Mouse (Mus musculus) right cerebral cortex, postnatal 10 days (tissue): ENCODE measurements around the gene 4932438H23Rik.

Source experiments
- DNase-seq, 2 experiments: peaks; one replicate each; pipeline ENCODE4 v3.0.0; 2021; ENCODE audit warnings: low spot score in 2 of 2

4932438H23Rik gene

GRCm38 (mm10) chr16:91057261-91057660 is 37.7 kb downstream of the 4932438H23Rik start:
- DNase-seq, result no peak

- peak; percentile 47 to 49 for DNase-seq
Measured at GRCm38 (mm10) chr16:91056043-91056821, 38.7 kb downstream of the 4932438H23Rik start.

- DNase-seq, result no peak
Measured at GRCm38 (mm10) chr16:91055150-91055549, 39.8 kb downstream of the 4932438H23Rik start.

- no peak for DNase-seq
Measured at GRCm38 (mm10) chr16:91053599-91053998, 41.3 kb downstream of the 4932438H23Rik start.

- DNase-seq, result peak; percentile 56 to 59
Measured at GRCm38 (mm10) chr16:91045511-91045910, 49.4 kb downstream of the 4932438H23Rik start.

- DNase-seq, result peak; percentile 98 to 99
Measured at GRCm38 (mm10) chr16:91044270-91045182, 50.4 kb downstream of the 4932438H23Rik start, which contains the start of gene Paxbp1. Gene Paxbp1 (minus strand): TSS chr16:91044543.

- peak; percentile 69 to 73 for DNase-seq
Measured at GRCm38 (mm10) chr16:91043461-91044248, 51.3 kb downstream of the 4932438H23Rik start.

GRCm38 (mm10) chr16:91042640-91043039 is 52.3 kb downstream of the 4932438H23Rik start:
- DNase-seq, result no peak

- DNase-seq, result no peak
Measured at GRCm38 (mm10) chr16:91035866-91036265, 59.1 kb downstream of the 4932438H23Rik start.

- DNase-seq, result no peak
Measured at GRCm38 (mm10) chr16:91030751-91031150, 64.2 kb downstream of the 4932438H23Rik start.

GRCm38 (mm10) chr16:91029901-91030300 is 65.0 kb downstream of the 4932438H23Rik start:
- DNase-seq, result no peak

- DNase-seq, result no peak
Measured at GRCm38 (mm10) chr16:91029161-91029743, 65.7 kb downstream of the 4932438H23Rik start.

GRCm38 (mm10) chr16:91026290-91026689 is 68.6 kb downstream of the 4932438H23Rik start:
- DNase-seq, result no peak

GRCm38 (mm10) chr16:91023384-91023783 is 71.5 kb downstream of the 4932438H23Rik start:
- DNase-seq, result no peak

GRCm38 (mm10) chr16:91020842-91021483 is 74.0 kb downstream of the 4932438H23Rik start:
- DNase-seq, result no peak

- DNase-seq, result no peak
Measured at GRCm38 (mm10) chr16:91019476-91019875, 75.4 kb downstream of the 4932438H23Rik start.

GRCm38 (mm10) chr16:91015761-91016160 is 79.2 kb downstream of the 4932438H23Rik start:
- no peak for DNase-seq

- no peak for DNase-seq
Measured at GRCm38 (mm10) chr16:91011847-91012246, 83.1 kb downstream of the 4932438H23Rik start.

- peak; percentile 95 for DNase-seq
Measured at GRCm38 (mm10) chr16:91011021-91011683, 83.8 kb downstream of the 4932438H23Rik start, which contains the start of gene Synj1. Gene Synj1 (minus strand): TSS chr16:91011308.

- no peak for DNase-seq
Measured at GRCm38 (mm10) chr16:91010581-91011020, 84.3 kb downstream of the 4932438H23Rik start.
